ENCODE assay signal across 8 mouse cellular contexts in the genomic region with DNA sequence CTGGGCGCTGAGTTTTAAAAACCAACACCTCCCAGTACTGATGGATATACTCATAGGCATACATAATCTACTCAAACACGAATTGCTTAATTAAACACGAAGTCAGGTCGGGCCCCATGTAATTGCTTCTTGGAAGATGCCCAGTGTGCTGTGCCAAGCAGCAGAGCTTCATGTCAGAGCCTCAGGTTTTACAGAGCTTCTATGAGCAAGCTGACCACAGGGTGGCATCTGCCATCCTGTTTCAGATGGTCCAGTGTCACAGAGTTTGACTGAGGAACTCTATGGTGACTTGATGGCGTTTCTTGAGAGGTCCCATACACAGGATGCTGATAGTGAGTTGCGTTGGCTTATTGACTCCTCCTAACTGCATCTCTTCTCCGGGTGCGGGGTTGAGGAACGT. TPM values are rescaled to one million over a fixed set of nuclear protein-coding genes. Genes with fewer than 3 reads are reported as not detected.
A peak's percentile ranks its signal among the peaks of the same experiment; 100 is the strongest.
DNase-seq lines count a peak whose midpoint lies in the region; ATAC-seq and TF ChIP-seq lines count a peak whose summit lies in the region.

No protein-coding gene starts in this region.

- TF ChIP-seq CTCF in hindbrain, postnatal 0 days (IDR thresholded peaks at IDR 0.05; ENCODE audit: low read depth): peak; percentile 66
- TF ChIP-seq CTCF in small intestine, adult 2 months (IDR thresholded peaks at IDR 0.05; ENCODE audit: extremely low read depth, insufficient read length, insufficient replicate concordance, low read depth, low read length): no peak

- no peak for TF ChIP-seq POLR2A in small intestine, adult 2 months (IDR thresholded peaks at IDR 0.05; ENCODE audit: low read depth, low read length)

- peaks cover 23% of the 10 kb centered on the region for H3K27me3 ChIP-seq in forebrain, embryonic 10.5 days (ENCODE audit: poor library complexity, severe bottlenecking)
- peaks cover 3% of the 10 kb centered on the region; the same call in 1 of the 2 replicates for H3K27me3 ChIP-seq in forebrain, embryonic 16.5 days (replicated peaks; ENCODE audit: control insufficient read depth, insufficient read depth, low read length)
- peaks cover 33% of the 10 kb centered on the region for H3K27me3 ChIP-seq in midbrain, embryonic 10.5 days (ENCODE audit: low read depth, poor library complexity, severe bottlenecking)
- 0 out of 2 replicates have a peak, but pooled peaks cover 4% of the 10 kb centered on the region for H3K27me3 ChIP-seq in midbrain, embryonic 14.5 days (ENCODE audit: control insufficient read depth, insufficient read depth, low read length)
- H3K27me3 ChIP-seq in hindbrain, postnatal 0 days (ENCODE audit: insufficient read depth, low read length): peaks cover 14% of the 10 kb centered on the region
- no peaks in the 10 kb centered on the region for H3K27me3 ChIP-seq in small intestine, adult 2 months (ENCODE audit: control insufficient read depth, insufficient read depth, low read length)

- no peak for DNase-seq in forebrain, embryonic 10.5 days (ENCODE audit: extremely low spot score, low spot score)
- DNase-seq in midbrain, embryonic 10.5 days (ENCODE audit: low spot score): no peak
- DNase-seq in midbrain, embryonic 14.5 days: no peak
- DNase-seq in hindbrain, postnatal 0 days (ENCODE audit: low spot score): peak; percentile 80
- no peak for DNase-seq in ovary, postnatal 14 days (ENCODE audit: low spot score)
- no peak for DNase-seq in spleen, postnatal 14 days (ENCODE audit: low spot score in 2 of 2)

- 83% methylated on average over 9 of the region's 9 CpGs for WGBS in forebrain, embryonic 10.5 days
- 54% methylated on average over 9 of the region's 9 CpGs for WGBS in forebrain, embryonic 16.5 days
- 83% methylated on average over 9 of the region's 9 CpGs for WGBS in midbrain, embryonic 10.5 days
- 71% methylated on average over 9 of the region's 9 CpGs for WGBS in midbrain, embryonic 14.5 days
- 52% methylated on average over 9 of the region's 9 CpGs for WGBS in hindbrain, postnatal 0 days
- WGBS in small intestine, adult 2 months: 14% methylated on average over 9 of the region's 9 CpGs

- 0 out of 2 replicates have a peak overlapping the region, but pooled peaks have one; percentile 44 for H3K27ac ChIP-seq in forebrain, embryonic 10.5 days
- H3K27ac ChIP-seq in forebrain, embryonic 16.5 days (ENCODE audit: low read length): no peak overlapping the region
- 0 out of 2 replicates have a peak overlapping the region, but pooled peaks have one; percentile 20 for H3K27ac ChIP-seq in midbrain, embryonic 10.5 days (replicated peaks)
- no peak overlapping the region for H3K27ac ChIP-seq in midbrain, embryonic 14.5 days (replicated peaks; ENCODE audit: low read depth, low read length)
- no peak overlapping the region for H3K27ac ChIP-seq in hindbrain, postnatal 0 days
- H3K27ac ChIP-seq in small intestine, adult 2 months (ENCODE audit: insufficient read depth, low read depth, low read length): peak overlapping the region; percentile 31; the same call in 1 of the 2 replicates

- no peaks in the 10 kb centered on the region for H3K9me3 ChIP-seq in forebrain, embryonic 10.5 days
- H3K9me3 ChIP-seq in forebrain, embryonic 16.5 days (ENCODE audit: control insufficient read depth, low read length): no peaks in the 10 kb centered on the region
- H3K9me3 ChIP-seq in midbrain, embryonic 10.5 days (replicated peaks): no peaks in the 10 kb centered on the region
- H3K9me3 ChIP-seq in midbrain, embryonic 14.5 days (ENCODE audit: control insufficient read depth, low read length): no peaks in the 10 kb centered on the region
- no peaks in the 10 kb centered on the region for H3K9me3 ChIP-seq in hindbrain, postnatal 0 days (ENCODE audit: low read length)

- no peak for ATAC-seq in forebrain, embryonic 16.5 days
- no peak for ATAC-seq in midbrain, embryonic 14.5 days (ENCODE audit: low FRiP score, low TSS enrichment)
- peak; percentile 43 for ATAC-seq in hindbrain, postnatal 0 days

- H3K4me2 ChIP-seq in forebrain, embryonic 16.5 days (ENCODE audit: low read length): no peak overlapping the region
- no peak overlapping the region for H3K4me2 ChIP-seq in midbrain, embryonic 14.5 days (ENCODE audit: low read length)
- H3K4me2 ChIP-seq in hindbrain, postnatal 0 days (ENCODE audit: low read depth, low read length): no peak overlapping the region

- H3K9ac ChIP-seq in forebrain, embryonic 16.5 days (replicated peaks; ENCODE audit: low read depth, low read length): no peak overlapping the region
- H3K9ac ChIP-seq in midbrain, embryonic 14.5 days (replicated peaks; ENCODE audit: low read length): no peak overlapping the region
- H3K9ac ChIP-seq in hindbrain, postnatal 0 days (replicated peaks; ENCODE audit: low read length): no peak overlapping the region

- H3K4me3 ChIP-seq in forebrain, embryonic 10.5 days: no peak overlapping the region
- no peak overlapping the region for H3K4me3 ChIP-seq in forebrain, embryonic 16.5 days (replicated peaks; ENCODE audit: low read length)
- no peak overlapping the region for H3K4me3 ChIP-seq in midbrain, embryonic 10.5 days
- H3K4me3 ChIP-seq in midbrain, embryonic 14.5 days (replicated peaks; ENCODE audit: low read depth, low read length): no peak overlapping the region
- no peak overlapping the region for H3K4me3 ChIP-seq in hindbrain, postnatal 0 days (ENCODE audit: low read length)
- no peak overlapping the region for H3K4me3 ChIP-seq in small intestine, adult 2 months (ENCODE audit: low read depth, low read length)

- no peaks in the 10 kb centered on the region for H3K36me3 ChIP-seq in forebrain, embryonic 10.5 days (replicated peaks)
- no peaks in the 10 kb centered on the region for H3K36me3 ChIP-seq in forebrain, embryonic 16.5 days (ENCODE audit: control insufficient read depth, insufficient read depth)
- H3K36me3 ChIP-seq in midbrain, embryonic 10.5 days: no peaks in the 10 kb centered on the region
- no peaks in the 10 kb centered on the region for H3K36me3 ChIP-seq in midbrain, embryonic 14.5 days (ENCODE audit: control insufficient read depth, insufficient read depth, low read length)
- H3K36me3 ChIP-seq in hindbrain, postnatal 0 days (ENCODE audit: insufficient read depth, low read length): no peaks in the 10 kb centered on the region
- peaks cover 33% of the 10 kb centered on the region for H3K36me3 ChIP-seq in small intestine, adult 2 months (ENCODE audit: control insufficient read depth, insufficient read depth, low read length)

- H3K4me1 ChIP-seq in forebrain, embryonic 10.5 days: peaks cover 58% of the 10 kb centered on the region
- peaks cover 14% of the 10 kb centered on the region for H3K4me1 ChIP-seq in forebrain, embryonic 16.5 days (replicated peaks; ENCODE audit: control insufficient read depth, insufficient read depth, low read length)
- H3K4me1 ChIP-seq in midbrain, embryonic 10.5 days: peaks cover 43% of the 10 kb centered on the region
- no peaks in the 10 kb centered on the region for H3K4me1 ChIP-seq in midbrain, embryonic 14.5 days (ENCODE audit: control insufficient read depth, insufficient read depth, low read length)
- peaks cover 6% of the 10 kb centered on the region; the same call in 1 of the 2 replicates for H3K4me1 ChIP-seq in hindbrain, postnatal 0 days (ENCODE audit: insufficient read depth, low read length)
- peaks cover 53% of the 10 kb centered on the region for H3K4me1 ChIP-seq in small intestine, adult 2 months (ENCODE audit: control insufficient read depth, insufficient read depth, insufficient read length, low read length)

RNA-seq across cellular contexts. Expression of a gene that starts 6.5 kb away (rescaled TPM):
- 20.1 and 22.1 TPM in 2 replicates for polyA plus RNA-seq in forebrain, embryonic 10.5 days (2016; fragmentation: Nextera tagmentation; extraction: Ambion mirVana)
- 3.8 and 4.7 TPM in 2 replicates for polyA plus RNA-seq in forebrain, embryonic 16.5 days (2015; fragmentation: Nextera tagmentation; extraction: Ambion mirVana)
- polyA plus RNA-seq in midbrain, embryonic 10.5 days (2016; fragmentation: Nextera tagmentation; extraction: Ambion mirVana): 23.2 and 29.8 TPM in 2 replicates
- 0.63 and 2.7 TPM in 2 replicates for polyA plus RNA-seq in midbrain, embryonic 14.5 days (2014; fragmentation: Nextera tagmentation; extraction: Ambion mirVana)
- 4.9 and 8.6 TPM in 2 replicates for total RNA-seq in hindbrain, postnatal 0 days (2014; rRNA removed)
- polyA plus RNA-seq in hindbrain, postnatal 0 days (2015; fragmentation: Nextera tagmentation; extraction: Ambion mirVana): 6.2 and 7.1 TPM in 2 replicates
- polyA plus RNA-seq in small intestine, adult 2 months (2012; rRNA removed): 67.9 and 221 TPM in 2 replicates

Comparison
In these comparisons a context has a peak if more than half of its experiments do, and no peak if none do; other contexts are left out.
1. H3K27ac ChIP-seq: peak in forebrain, embryonic 10.5 days (single experiment), midbrain, embryonic 10.5 days (single experiment) and small intestine, adult 2 months (single experiment); none in forebrain, embryonic 16.5 days (single experiment), midbrain, embryonic 14.5 days (single experiment) and hindbrain, postnatal 0 days (single experiment).